Mouse (Mus musculus): ENCODE results near the gene Gm18336.
A peak's percentile ranks its signal among the peaks of the same experiment; 100 is the strongest.
"Not testable (repeated sequence)": the region's sequence is repeated elsewhere in the genome, so short reads cannot be mapped to it uniquely, and the experiment has no call there.

The Gm18336 gene

GRCm38 (mm10) chrX:73398636-73399035 is at the start of gene Gm18336:
Gene Gm18336 (minus strand): TSS chrX:73398736.
- not testable (repeated sequence) for DNase-seq (ENCODE audit: low read depth, low spot score); H3K27me3 ChIP-seq (ENCODE audit: control insufficient read depth, insufficient read depth, low read length, poor library complexity, severe bottlenecking); H3K36me3 ChIP-seq (ENCODE audit: control insufficient read depth, insufficient read depth, low read length, poor library complexity, severe bottlenecking)

GRCm38 (mm10) chrX:73441428-73441827 is 42.9 kb upstream of the Gm18336 start:
- no peaks in the 10 kb centered on the region for H3K36me3 ChIP-seq (ENCODE audit: control insufficient read depth, insufficient read depth, low read length, poor library complexity, severe bottlenecking)
- no peak for DNase-seq (ENCODE audit: low read depth, low spot score)

GRCm38 (mm10) chrX:73435252-73435651 is 36.7 kb upstream of the Gm18336 start, which contains the start of gene Trex2:
Gene Trex2 (minus strand): TSS chrX:73435344.
- no peak for DNase-seq (ENCODE audit: low read depth, low spot score)
- Histone ChIP-seq H3K36me3 (ENCODE audit: control insufficient read depth, insufficient read depth, low read length, poor library complexity, severe bottlenecking) (no peaks in the 10 kb centered on the region), H3K27me3 (ENCODE audit: control insufficient read depth, insufficient read depth, low read length, poor library complexity, severe bottlenecking) (no peaks in the 10 kb centered on the region)

More at GRCm38 (mm10) chrX:73441428-73441827, 42.9 kb upstream of the Gm18336 start:
- H3K27me3 ChIP-seq (ENCODE audit: control insufficient read depth, insufficient read depth, low read length, poor library complexity, severe bottlenecking), result no peaks in the 10 kb centered on the region

- DNase-seq (ENCODE audit: low read depth, low spot score), result no peak
- no peaks in the 10 kb centered on the region for H3K36me3 ChIP-seq (ENCODE audit: control insufficient read depth, insufficient read depth, low read length, poor library complexity, severe bottlenecking)
- no peaks in the 10 kb centered on the region for H3K27me3 ChIP-seq (ENCODE audit: control insufficient read depth, insufficient read depth, low read length, poor library complexity, severe bottlenecking)
Measured at GRCm38 (mm10) chrX:73432850-73433249, 34.3 kb upstream of the Gm18336 start.

- DNase-seq (ENCODE audit: low read depth, low spot score), result peak; percentile 41
- no peaks in the 10 kb centered on the region for H3K36me3 ChIP-seq (ENCODE audit: control insufficient read depth, insufficient read depth, low read length, poor library complexity, severe bottlenecking)
Measured at GRCm38 (mm10) chrX:73430036-73430435, 31.5 kb upstream of the Gm18336 start.

GRCm38 (mm10) chrX:73412767-73413166 is 14.2 kb upstream of the Gm18336 start:
- H3K27me3 ChIP-seq (ENCODE audit: control insufficient read depth, insufficient read depth, low read length, poor library complexity, severe bottlenecking), result no peaks in the 10 kb centered on the region
- H3K36me3 ChIP-seq (ENCODE audit: control insufficient read depth, insufficient read depth, low read length, poor library complexity, severe bottlenecking), result no peaks in the 10 kb centered on the region
- DNase-seq (ENCODE audit: low read depth, low spot score), result no peak

More at GRCm38 (mm10) chrX:73430036-73430435, 31.5 kb upstream of the Gm18336 start:
- H3K27me3 ChIP-seq (ENCODE audit: control insufficient read depth, insufficient read depth, low read length, poor library complexity, severe bottlenecking), result no peaks in the 10 kb centered on the region

- no peaks in the 10 kb centered on the region for H3K27me3 ChIP-seq (ENCODE audit: control insufficient read depth, insufficient read depth, low read length, poor library complexity, severe bottlenecking)
- no peak for DNase-seq (ENCODE audit: low read depth, low spot score)
Measured at GRCm38 (mm10) chrX:73410880-73411517, 12.5 kb upstream of the Gm18336 start, which contains the start of gene Zfp92. Gene Zfp92 (plus strand): TSS chrX:73411096.

GRCm38 (mm10) chrX:73401616-73402015 is 3.1 kb upstream of the Gm18336 start:
- no peaks in the 10 kb centered on the region for H3K27me3 ChIP-seq (ENCODE audit: control insufficient read depth, insufficient read depth, low read length, poor library complexity, severe bottlenecking)
- H3K36me3 ChIP-seq (ENCODE audit: control insufficient read depth, insufficient read depth, low read length, poor library complexity, severe bottlenecking), result no peaks in the 10 kb centered on the region
- DNase-seq (ENCODE audit: low read depth, low spot score), result no peak

More at GRCm38 (mm10) chrX:73410880-73411517, 12.5 kb upstream of the Gm18336 start, which contains the start of gene Zfp92:
- no peaks in the 10 kb centered on the region for H3K36me3 ChIP-seq (ENCODE audit: control insufficient read depth, insufficient read depth, low read length, poor library complexity, severe bottlenecking)

GRCm38 (mm10) chrX:73400951-73401350 is 2.4 kb upstream of the Gm18336 start:
- no peak for DNase-seq (ENCODE audit: low read depth, low spot score)
- Histone ChIP-seq H3K27me3 (ENCODE audit: control insufficient read depth, insufficient read depth, low read length, poor library complexity, severe bottlenecking) (no peaks in the 10 kb centered on the region), H3K36me3 (ENCODE audit: control insufficient read depth, insufficient read depth, low read length, poor library complexity, severe bottlenecking) (no peaks in the 10 kb centered on the region)

- DNase-seq (ENCODE audit: low read depth, low spot score), result no peak
- H3K36me3 ChIP-seq (ENCODE audit: control insufficient read depth, insufficient read depth, low read length, poor library complexity, severe bottlenecking), result no peaks in the 10 kb centered on the region
- no peaks in the 10 kb centered on the region for H3K27me3 ChIP-seq (ENCODE audit: control insufficient read depth, insufficient read depth, low read length, poor library complexity, severe bottlenecking)
Measured at GRCm38 (mm10) chrX:73396446-73396845, 2.1 kb downstream of the Gm18336 start.

GRCm38 (mm10) chrX:73391481-73391880 is 7.1 kb downstream of the Gm18336 start:
- DNase-seq (ENCODE audit: low read depth, low spot score), result no peak
- Histone ChIP-seq H3K36me3 (ENCODE audit: control insufficient read depth, insufficient read depth, low read length, poor library complexity, severe bottlenecking) (no peaks in the 10 kb centered on the region), H3K27me3 (ENCODE audit: control insufficient read depth, insufficient read depth, low read length, poor library complexity, severe bottlenecking) (no peaks in the 10 kb centered on the region)

GRCm38 (mm10) chrX:73384924-73385323 is 13.6 kb downstream of the Gm18336 start:
- Histone ChIP-seq H3K27me3 (ENCODE audit: control insufficient read depth, insufficient read depth, low read length, poor library complexity, severe bottlenecking) (no peaks in the 10 kb centered on the region), H3K36me3 (ENCODE audit: control insufficient read depth, insufficient read depth, low read length, poor library complexity, severe bottlenecking) (no peaks in the 10 kb centered on the region)
- DNase-seq (ENCODE audit: low read depth, low spot score), result no peak

GRCm38 (mm10) chrX:73384419-73384818 is 14.1 kb downstream of the Gm18336 start:
- H3K27me3 ChIP-seq (ENCODE audit: control insufficient read depth, insufficient read depth, low read length, poor library complexity, severe bottlenecking), result no peaks in the 10 kb centered on the region
- no peaks in the 10 kb centered on the region for H3K36me3 ChIP-seq (ENCODE audit: control insufficient read depth, insufficient read depth, low read length, poor library complexity, severe bottlenecking)

GRCm38 (mm10) chrX:73363291-73363690 is 35.2 kb downstream of the Gm18336 start:
- no peaks in the 10 kb centered on the region for H3K36me3 ChIP-seq (ENCODE audit: control insufficient read depth, insufficient read depth, low read length, poor library complexity, severe bottlenecking)
- DNase-seq (ENCODE audit: low read depth, low spot score), result no peak
- no peaks in the 10 kb centered on the region for H3K27me3 ChIP-seq (ENCODE audit: control insufficient read depth, insufficient read depth, low read length, poor library complexity, severe bottlenecking)

More at GRCm38 (mm10) chrX:73384419-73384818, 14.1 kb downstream of the Gm18336 start:
- DNase-seq (ENCODE audit: low read depth, low spot score), result no peak

- Histone ChIP-seq H3K36me3 (ENCODE audit: control insufficient read depth, insufficient read depth, low read length, poor library complexity, severe bottlenecking) (no peaks in the 10 kb centered on the region), H3K27me3 (ENCODE audit: control insufficient read depth, insufficient read depth, low read length, poor library complexity, severe bottlenecking) (no peaks in the 10 kb centered on the region)
- DNase-seq (ENCODE audit: low read depth, low spot score), result no peak
Measured at GRCm38 (mm10) chrX:73356719-73357118, 41.8 kb downstream of the Gm18336 start.
